Mouse (Mus musculus) embryo, embryonic 11.5 days (tissue): ENCODE measurements around the gene Sertad1.
A peak's percentile ranks its signal among the peaks of the same experiment; 100 is the strongest.
"Not testable (repeated sequence)": the region's sequence is repeated elsewhere in the genome, so short reads cannot be mapped to it uniquely, and the experiment has no call there.

Experiments used
- DNase-seq: peaks from one replicate; pipeline ENCODE4 v3.0.0-alpha.2; 2012; ENCODE audit warnings: low read depth, low spot score

Sertad1 gene

GRCm38 (mm10) chr7:27473156-27473834 is 13.4 kb upstream of the Sertad1 start, which contains the start of gene Sertad3:
Gene Sertad3, plus strand, starts transcription at chr7:27473768.
- peak; percentile 94 for DNase-seq

- peak; percentile 54 for DNase-seq
These were observed 12.7 kb upstream of the Sertad1 start for GRCm38 (mm10) chr7:27473835-27474489.

DNA sequence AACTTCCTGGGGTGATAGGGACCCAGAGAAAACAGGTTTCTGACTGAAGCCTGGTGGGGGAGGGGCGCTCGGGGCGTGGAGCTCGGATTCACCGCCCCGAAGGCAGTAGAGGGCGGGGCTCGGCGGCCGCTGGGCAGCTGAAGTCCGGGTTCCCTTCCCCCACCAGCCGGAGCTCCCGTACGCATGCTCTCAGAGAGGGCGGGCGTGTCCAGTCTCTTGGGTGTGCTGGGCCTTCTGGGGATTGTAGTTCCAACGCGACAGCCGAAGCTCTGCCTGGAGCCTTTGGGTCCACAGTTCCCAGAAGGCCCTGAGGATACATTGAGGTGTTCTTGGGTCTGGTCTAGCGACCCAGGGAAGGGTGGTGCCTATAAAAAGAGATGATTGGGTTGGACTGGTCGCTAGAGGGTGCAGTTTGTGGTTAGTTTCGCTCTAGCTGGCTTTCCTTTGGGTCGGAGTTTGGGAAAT is 12.2 kb upstream of the Sertad1 start:
- peak; percentile 96 for DNase-seq

GRCm38 (mm10) chr7:27475596-27475995 is 11.1 kb upstream of the Sertad1 start:
- DNase-seq: no peak

- DNase-seq: no peak
These were observed 10.5 kb upstream of the Sertad1 start for GRCm38 (mm10) chr7:27476098-27476635.

DNA sequence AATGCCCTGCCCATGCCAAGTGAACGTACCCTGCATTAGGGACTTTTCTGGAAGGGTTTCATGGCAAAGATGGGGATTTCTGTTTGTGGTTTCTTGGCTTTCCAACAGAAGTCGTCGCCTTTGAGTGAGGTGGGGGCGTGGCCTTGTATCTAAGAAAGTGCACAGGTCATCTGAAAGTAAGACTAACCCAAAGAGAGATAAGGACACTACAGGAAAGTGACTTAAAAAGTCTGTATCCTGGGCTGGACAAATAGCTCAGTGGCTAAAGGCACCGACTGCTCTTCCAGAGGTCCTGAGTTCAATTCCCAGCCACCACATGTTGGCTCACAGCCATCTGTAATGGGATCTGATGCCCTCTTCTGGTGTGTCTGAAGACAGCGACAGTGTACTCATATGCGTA is 8.1 kb upstream of the Sertad1 start:
- no peak for DNase-seq

DNA sequence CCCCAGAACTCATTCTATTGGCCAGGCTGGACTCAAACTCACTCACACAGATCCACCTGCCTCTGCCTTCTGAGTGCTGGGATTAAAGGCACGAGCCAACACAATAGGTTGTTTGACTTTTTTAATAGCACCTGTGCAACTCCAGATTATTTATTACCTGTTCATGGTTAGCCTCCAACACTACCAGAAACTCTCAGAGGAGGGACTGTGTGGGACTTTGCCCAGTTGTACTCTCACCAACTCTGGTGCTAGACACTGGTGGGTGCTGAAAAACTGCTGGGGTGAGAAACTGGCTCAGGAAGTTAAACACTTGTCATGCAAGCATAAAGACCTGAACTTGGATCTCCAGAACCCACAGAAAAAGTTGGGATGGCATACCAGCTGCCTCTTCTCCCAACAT is 7.0 kb upstream of the Sertad1 start:
- DNase-seq: no peak

DNA sequence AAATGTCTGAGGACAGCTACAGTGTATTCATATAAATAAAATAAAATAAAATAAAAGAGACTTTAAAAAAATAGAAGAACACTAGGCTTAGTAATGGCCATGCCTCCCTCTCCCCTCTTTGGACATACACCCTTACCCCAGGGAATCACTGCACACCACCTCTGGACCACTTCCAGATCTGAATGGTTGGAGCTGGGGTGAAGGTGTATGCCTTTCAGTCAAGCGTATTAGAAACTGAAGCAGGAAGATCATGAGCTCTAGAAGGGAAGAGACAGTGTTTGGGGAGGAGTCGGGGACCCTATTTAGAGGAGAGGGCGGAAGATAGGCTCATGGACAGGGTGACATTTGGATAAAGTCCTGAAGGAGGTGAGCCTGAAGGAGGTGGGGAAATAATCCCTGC is 6.2 kb upstream of the Sertad1 start:
- no peak for DNase-seq

- no peak for DNase-seq
These were observed 5.6 kb upstream of the Sertad1 start for GRCm38 (mm10) chr7:27480927-27481626.

DNA sequence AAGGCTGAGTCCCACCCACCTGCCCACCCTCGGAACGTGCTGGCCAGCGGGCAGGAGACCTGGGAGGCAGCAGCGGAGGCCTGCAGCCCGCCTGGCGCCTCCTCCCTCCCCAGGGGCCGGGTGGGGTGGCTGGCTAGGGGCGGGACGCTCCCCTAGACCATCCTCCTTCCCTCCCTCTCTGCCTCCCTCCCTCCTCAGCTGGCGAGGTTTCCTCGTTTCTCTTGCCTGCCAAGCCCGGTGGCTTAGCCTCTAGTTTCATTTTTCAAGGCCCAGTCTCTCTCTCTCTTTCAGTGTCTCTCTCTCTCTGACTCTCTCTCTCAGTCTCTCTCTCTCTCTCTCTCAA is 5.1 kb upstream of the Sertad1 start:
- DNase-seq: peak; percentile 73

GRCm38 (mm10) chr7:27483860-27484259 is 2.9 kb upstream of the Sertad1 start:
- no peak for DNase-seq

- no peak for DNase-seq
These were observed 474 bp upstream of the Sertad1 start for GRCm38 (mm10) chr7:27486102-27486769.

DNA sequence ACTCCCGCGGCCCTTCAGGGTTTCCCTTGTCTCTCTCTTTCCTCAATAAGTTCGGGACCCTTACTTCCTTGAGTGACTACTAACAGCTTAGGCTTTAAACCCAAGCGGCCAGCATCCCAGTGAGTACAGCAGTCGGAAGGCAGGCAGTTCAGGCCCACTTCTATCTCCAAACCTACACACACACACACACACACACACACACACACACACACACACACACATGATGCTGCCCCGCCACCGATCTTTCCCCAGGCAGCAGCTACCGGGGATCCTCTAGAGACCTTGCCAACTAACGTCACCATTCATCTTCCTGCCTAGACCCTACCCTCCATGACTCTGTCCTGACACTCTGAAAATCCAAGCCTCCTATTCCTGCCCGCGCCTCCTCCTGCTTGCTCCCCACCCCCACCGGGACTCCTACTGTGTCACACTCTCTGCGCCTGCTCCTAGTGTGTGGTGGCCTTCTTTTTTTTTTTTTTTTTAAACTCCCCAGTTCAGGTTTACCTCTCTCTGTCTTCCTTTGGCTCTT is 1.1 kb downstream of the Sertad1 start:
- DNase-seq: no peak

DNA sequence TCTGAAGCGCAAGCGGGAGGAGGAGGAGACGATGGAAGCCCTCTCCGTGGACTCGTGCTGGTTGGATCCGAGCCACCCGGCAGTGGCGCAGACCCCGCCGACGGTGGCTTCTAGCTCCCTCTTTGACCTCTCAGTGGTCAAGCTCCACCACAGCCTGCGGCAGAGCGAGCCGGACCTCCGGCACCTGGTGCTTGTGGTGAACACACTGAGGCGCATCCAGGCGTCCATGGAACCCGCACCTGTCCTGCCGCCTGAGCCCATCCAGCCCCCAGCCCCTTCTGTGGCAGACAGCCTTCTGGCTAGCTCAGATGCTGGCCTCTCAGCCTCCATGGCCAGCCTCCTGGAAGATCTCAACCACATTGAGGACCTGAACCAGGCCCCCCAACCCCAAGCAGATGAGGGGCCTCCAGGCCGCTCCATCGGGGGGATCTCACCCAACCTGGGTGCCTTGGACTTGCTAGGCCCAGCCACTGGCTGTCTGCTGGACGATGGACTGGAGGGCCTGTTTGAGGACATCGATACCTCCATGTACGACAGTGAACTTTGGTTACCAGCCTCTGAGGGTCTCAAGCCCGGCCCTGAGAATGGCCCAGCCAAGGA is 2.7 kb downstream of the Sertad1 start:
- no peak for DNase-seq

DNA sequence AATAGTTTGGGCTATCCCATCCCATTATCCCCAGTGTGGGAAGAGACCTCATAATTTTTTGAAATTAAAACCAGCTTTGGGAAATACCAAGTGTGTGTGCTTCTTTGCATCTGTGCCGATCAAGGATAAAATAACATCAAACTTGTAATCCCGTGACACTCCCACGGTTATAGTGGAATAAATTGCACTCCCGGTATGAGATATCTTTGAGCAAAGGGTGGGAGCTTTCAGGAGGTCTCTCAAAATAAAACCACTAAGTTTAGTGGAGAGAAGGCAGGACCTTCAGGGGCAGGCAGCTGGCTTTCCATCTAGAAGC is 3.5 kb downstream of the Sertad1 start:
- no peak for DNase-seq

GRCm38 (mm10) chr7:27490543-27491329 is 4.0 kb downstream of the Sertad1 start:
- DNase-seq: peak; percentile 73

GRCm38 (mm10) chr7:27491856-27492255 is 5.1 kb downstream of the Sertad1 start:
- DNase-seq: no peak

DNA sequence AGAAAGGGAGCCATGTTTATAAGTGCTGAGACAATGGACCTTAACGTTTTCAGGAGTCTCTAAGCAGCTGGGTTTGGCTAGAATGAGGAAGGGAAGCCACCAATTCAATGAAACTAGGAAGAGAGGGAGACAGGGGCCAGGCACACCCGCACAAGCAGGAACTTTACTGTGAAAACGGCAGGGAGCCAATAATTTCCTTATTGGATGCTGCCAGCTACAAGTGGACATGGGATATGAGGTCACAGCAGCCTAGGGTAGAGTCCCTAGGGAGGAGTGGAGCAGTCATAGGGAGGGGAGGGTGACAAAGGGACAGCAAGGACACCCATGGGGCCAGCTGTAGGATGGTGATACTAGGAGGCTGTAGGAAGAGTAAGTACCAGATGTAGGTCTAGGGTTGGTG is 6.3 kb downstream of the Sertad1 start:
- no peak for DNase-seq

- no peak for DNase-seq
These were observed 6.7 kb downstream of the Sertad1 start for GRCm38 (mm10) chr7:27493450-27493849.

- not testable (repeated sequence) for DNase-seq
These were observed 8.1 kb downstream of the Sertad1 start for GRCm38 (mm10) chr7:27494659-27495367.
